Mouse (Mus musculus) embryonic fibroblast, embryonic 13.5 days (primary cell): ENCODE data around the gene Acap1. TPM values are rescaled to one million over a fixed set of nuclear protein-coding genes. Genes with fewer than 3 reads are reported as not detected.
A peak's percentile ranks its signal among the peaks of the same experiment; 100 is the strongest.

Experiments
- H3K27ac ChIP-seq: 2 replicates; pipeline ENCODE4 v1.5.1; 2012; ENCODE audit warnings: low read length, control low read depth, inconsistent platforms; ENCODE audit not compliant: insufficient read depth
- H3K4me1 ChIP-seq: 2 replicates; pipeline ENCODE4 v1.6.1; 2011; ENCODE audit warnings: low read length; ENCODE audit not compliant: control insufficient read depth, insufficient read depth
- H3K4me3 ChIP-seq: 2 replicates; pipeline ENCODE4 v1.5.1; 2011; ENCODE audit warnings: mild to moderate bottlenecking, control low read depth, low read length; ENCODE audit not compliant: insufficient read depth
- CTCF ChIP-seq: IDR thresholded peaks from 2 replicates; pipeline ENCODE4 v1.5.1; 2011; ENCODE audit warnings: mild to moderate bottlenecking, control low read depth, low read length, moderate library complexity, borderline replicate concordance; ENCODE audit not compliant: insufficient read depth
- POLR2A ChIP-seq: IDR thresholded peaks from 2 replicates; pipeline ENCODE4 v1.6.1; 2011; ENCODE audit warnings: low read depth, mild to moderate bottlenecking, control low read depth, low read length, moderate library complexity
- polyA plus RNA-seq: library from polyadenylated mRNA; stranded (reverse); fragments of >200 nt; gene quantifications from 2 replicates; pipeline ENCODE4 v1.2.4, GENCODE M21; 2011; ENCODE audit warnings: low read depth; ENCODE audit not compliant: missing spikeins, insufficient read length

Acap1 gene
- polyA plus RNA-seq, 1 experiment: not detected

DNA sequence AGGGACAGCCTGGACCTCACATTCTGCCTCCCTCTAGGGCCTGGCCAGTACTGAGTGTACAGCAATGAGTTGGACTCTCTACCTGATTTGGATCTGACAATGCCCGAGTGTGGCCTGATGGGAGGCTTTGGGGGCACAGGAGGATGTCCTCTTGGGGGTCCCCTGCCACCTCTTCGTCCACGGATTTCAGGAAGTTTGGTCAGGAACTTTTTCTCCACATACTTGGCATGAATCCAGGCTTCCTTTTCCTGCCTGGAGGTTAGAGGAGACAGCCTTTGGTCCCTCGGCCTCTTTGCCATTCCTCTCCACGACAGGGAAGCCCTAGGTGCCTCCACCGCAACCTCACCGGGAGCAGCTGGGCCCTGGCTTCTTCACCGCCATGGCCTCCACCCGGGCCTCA lies 11.1 kb downstream of the Acap1 start:
- no peak overlapping the region for H3K4me3 ChIP-seq
- no peaks in the 10 kb centered on the region for H3K4me1 ChIP-seq
- no peak for TF ChIP-seq POLR2A
- TF ChIP-seq CTCF: no peak
- H3K27ac ChIP-seq: no peak overlapping the region

DNA sequence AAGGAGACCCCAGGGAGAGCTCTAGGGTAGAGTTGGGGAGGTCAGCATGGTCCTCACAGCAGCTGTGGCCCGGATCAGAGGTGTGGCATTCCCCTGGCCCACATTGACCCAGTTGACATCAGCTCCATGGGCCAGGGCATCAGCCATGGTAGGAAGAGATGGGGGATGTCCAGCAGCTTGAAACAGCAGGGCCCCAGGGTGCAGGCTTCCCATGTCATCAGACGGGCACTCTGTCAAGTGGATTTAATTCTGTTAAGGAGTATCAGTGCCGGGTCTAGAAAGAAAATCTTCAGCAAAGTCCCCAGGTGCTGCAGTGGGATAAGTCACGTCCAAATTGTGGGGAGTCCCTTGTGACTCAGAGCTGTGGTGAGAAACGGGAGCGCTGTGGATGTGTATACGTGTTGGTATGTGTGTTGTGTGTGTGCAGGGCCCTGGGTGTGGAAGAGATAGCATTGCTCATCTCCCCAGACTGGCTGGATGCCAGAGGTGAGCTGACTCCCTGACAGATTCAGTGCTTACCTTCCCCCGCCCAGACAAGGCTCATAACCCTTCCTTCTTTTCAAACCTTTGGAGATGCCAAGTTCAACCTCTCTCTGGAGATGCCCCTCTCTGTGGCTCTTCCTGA lies 11.7 kb downstream of the Acap1 start:
- Histone ChIP-seq H3K27ac (no peak overlapping the region), H3K4me1 (no peaks in the 10 kb centered on the region), H3K4me3 (no peak overlapping the region)
- TF ChIP-seq CTCF: no peak
- TF ChIP-seq POLR2A: no peak

DNA sequence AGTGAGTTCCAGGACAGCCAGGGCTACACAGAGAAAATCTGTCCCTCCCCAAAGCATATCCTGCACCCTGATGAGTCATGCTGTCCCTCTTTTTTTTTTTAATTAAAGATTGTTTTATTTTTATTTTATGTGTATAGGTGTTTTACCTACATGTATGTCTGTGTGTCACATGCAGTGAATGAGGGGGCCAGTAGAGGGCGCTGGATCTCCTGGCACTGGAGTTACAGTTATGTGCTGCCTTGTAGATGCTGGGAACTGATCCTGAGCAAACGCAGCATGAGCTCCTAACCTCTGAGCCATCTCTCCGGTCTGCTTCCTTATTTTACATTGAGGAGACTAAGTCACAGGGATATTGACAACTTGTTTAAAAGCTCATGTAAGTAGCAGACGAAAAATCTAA lies 12.3 kb downstream of the Acap1 start:
- Histone ChIP-seq H3K4me3 (no peak overlapping the region), H3K4me1 (no peaks in the 10 kb centered on the region), H3K27ac (no peak overlapping the region)
- TF ChIP-seq CTCF (no peak), POLR2A (no peak)

DNA sequence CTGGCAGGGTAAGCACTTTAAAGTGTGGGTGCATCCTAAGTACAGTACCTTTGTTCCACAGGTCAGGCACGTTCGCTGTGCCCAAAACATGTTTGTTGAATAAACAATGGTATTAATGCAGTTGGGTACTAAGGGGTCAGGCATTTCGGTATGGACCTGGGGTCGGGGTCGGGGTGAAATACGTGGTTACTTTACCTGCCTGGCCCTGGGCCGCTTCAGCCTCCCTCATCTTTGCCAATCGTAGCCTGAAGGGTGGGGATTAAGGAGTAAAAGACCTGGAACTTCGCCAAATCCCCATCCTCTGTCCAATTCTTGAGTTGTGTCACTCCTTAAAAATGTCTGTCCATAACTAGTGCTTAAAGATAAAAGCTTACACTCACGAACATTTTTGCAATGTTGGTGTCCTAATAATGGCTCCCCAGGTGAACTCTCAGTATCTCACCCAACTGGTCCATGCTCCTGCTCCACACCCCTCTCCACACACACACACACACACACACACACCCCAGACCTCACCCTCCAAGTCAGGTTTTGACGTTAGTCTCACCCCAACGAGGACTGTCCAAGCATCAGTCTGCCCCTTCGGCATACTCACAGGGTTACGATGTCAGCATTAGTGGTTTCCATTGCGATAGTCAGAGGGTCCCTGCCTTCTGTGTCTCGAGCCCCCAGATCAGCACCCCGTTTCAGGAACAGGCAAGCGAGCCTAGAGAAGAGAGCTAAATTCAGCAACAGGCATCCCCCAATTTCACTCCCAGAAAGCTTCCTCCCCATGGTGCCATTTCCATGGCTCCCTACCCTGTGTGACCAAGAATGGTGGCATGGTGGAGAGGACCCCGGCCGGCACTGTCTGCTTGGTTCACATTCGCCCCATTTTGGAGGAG lies 13.3 kb downstream of the Acap1 start:
- Histone ChIP-seq H3K4me1 (no peaks in the 10 kb centered on the region; the same call in 1 of the 2 replicates), H3K4me3 (peak overlapping the region; percentile 80), H3K27ac (peak overlapping the region; percentile 96)
- TF ChIP-seq CTCF: no peak
- TF ChIP-seq POLR2A: no peak

DNA sequence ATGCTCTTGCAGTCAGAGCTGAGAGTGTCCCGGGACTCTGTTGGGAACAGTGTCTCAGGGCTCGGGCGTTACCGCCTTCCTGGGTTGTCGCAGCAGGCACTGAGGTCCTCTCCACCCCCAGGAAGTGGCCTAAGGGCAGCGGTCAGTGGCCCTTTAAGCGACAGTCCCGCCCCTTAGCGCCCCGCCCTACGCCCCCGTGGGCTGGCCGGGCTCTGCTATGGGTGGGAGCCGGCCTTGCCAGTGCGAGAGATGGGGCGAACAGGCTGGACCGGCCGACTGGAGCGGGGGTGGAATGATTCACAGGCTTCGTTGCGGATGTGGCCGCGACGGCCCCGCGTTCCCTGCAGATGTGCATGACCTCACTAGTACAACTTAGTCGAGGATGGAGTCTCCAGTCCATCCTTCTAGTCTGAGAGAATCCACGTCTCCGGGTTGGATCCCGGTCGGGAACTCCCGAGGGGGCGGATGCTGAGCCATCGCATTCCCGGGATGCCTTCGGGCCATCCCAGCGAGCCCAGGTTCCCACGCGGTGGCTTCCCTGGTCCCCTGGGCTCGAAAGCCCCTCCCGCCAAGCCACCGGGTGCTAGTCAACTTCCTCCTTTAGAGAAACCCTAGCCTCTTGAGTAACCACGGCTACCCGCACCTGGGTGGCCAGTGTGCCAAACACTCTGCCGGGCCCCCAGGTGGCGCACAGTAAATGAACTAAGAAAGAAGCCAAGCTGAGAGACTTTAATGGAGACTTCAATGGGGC lies 14.3 kb downstream of the Acap1 start, which contains the start of gene Kctd11:
Kctd11 (minus strand) TSS at position 554 of the 751 bp plus-strand sequence.
- TF ChIP-seq POLR2A (peak; percentile 88), CTCF (no peak)
- Histone ChIP-seq H3K27ac (peak within 1 kb of the TSS; percentile 96), H3K4me3 (peak within 1 kb of the TSS; percentile 80), H3K4me1 (no peaks in the 10 kb centered on the region; the same call in 1 of the 2 replicates)

DNA sequence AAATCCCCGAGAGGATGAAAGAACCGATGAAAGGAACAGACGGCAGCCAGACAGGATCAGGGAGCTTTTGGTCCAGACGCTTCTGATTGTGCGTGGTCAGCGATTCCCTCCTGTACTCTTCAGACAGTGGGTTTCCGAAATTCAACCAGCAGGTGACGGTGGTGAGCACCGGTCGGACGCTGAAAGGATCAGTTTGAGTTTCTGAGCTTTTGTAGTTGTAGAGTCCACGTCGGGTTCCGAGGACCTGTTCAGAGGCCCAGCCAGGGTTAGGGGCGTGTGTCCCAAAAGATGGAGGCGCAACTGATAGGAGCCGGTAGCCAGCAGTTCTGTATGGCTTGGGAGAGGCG lies 14.9 kb downstream of the Acap1 start:
- Histone ChIP-seq H3K27ac (peak overlapping the region; percentile 96), H3K4me3 (peak overlapping the region; percentile 80), H3K4me1 (no peaks in the 10 kb centered on the region; the same call in 1 of the 2 replicates)
- TF ChIP-seq CTCF: peak; percentile 63; the same call in 1 of the 2 replicates
- no peak for TF ChIP-seq POLR2A

DNA sequence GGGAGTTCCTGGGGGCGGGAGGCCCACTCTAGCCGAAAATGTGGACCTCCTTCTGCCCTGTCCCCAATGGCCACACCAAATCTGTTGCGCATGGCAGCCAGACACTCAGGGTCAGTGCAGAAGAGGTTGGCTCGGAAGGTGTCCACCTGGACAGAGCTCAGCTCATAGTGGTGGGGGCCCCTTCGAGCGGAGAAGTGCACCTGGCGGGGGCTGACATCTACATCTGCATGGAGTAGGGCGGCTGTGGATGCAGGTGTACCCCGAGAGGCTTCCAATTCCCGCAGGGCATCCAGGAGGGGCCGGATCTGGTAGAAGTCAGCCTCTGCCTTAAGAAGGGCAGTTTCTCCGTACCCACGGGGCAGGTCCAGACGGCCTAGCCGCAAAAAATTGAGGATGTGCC lies 15.6 kb downstream of the Acap1 start:
- Histone ChIP-seq H3K27ac (peak overlapping the region; percentile 96), H3K4me1 (no peaks in the 10 kb centered on the region; the same call in 1 of the 2 replicates), H3K4me3 (peak overlapping the region; percentile 80)
- TF ChIP-seq CTCF (no peak), POLR2A (0 out of 2 replicates have a peak, but pooled peaks have one; percentile 4)

DNA sequence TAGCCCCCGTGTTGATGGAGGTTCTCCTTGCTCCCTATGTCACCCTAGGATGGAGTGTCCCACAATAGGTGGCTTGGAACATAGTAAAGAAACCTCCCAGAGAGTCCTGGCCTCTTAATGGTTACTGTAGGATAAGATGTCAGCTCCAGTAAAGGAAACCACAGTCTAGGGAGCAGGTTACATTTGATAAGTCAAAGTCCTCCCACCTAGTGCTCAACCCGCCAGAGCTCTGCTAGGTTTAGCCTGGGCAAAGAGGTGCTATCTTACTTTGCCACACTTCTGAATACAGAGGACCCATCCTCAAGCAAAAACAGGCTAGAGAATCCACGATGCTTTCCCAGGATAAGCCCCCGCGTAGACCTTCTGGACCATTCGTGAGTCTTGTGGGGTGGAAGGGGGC lies 16.4 kb downstream of the Acap1 start:
- no peaks in the 10 kb centered on the region; the same call in 1 of the 2 replicates for H3K4me1 ChIP-seq
- H3K4me3 ChIP-seq: peak overlapping the region; percentile 80
- peak overlapping the region; percentile 96 for H3K27ac ChIP-seq
- TF ChIP-seq CTCF (no peak), POLR2A (no peak)

DNA sequence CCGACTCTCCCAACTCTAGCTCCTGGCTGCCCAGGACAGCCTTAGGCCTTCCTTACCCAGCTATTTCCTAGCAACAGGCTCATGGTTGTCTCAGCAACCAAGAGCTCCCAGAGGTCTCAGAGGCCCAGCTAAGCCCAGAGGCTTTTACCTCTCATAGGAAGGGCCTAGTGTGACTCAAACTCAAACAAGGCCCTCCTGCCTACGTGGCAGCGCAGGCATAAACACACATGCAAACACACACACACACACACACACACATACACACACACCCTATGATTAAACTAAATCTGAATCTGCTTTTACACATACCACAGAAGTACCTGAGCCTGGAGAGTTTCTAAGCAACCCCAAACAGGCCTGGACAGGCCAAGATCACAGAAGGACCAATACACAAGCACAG lies 16.9 kb downstream of the Acap1 start:
- Histone ChIP-seq H3K4me3 (peak overlapping the region; percentile 80), H3K4me1 (no peaks in the 10 kb centered on the region; the same call in 1 of the 2 replicates), H3K27ac (peak overlapping the region; percentile 96)
- TF ChIP-seq CTCF: no peak
- TF ChIP-seq POLR2A: peak; percentile 52; the same call in 1 of the 2 replicates
